Mouse (Mus musculus) NIH3T3 (cell line): ENCODE results near the gene AI467606.
A peak's percentile ranks its signal among the peaks of the same experiment; 100 is the strongest.
"Not testable (repeated sequence)": the region's sequence is repeated elsewhere in the genome, so short reads cannot be mapped to it uniquely, and the experiment has no call there.

Source experiments
- DNase-seq: peaks from one replicate; pipeline ENCODE4 v3.0.0-alpha.2; 2012; ENCODE audit warnings: low read depth

AI467606 gene

DNA sequence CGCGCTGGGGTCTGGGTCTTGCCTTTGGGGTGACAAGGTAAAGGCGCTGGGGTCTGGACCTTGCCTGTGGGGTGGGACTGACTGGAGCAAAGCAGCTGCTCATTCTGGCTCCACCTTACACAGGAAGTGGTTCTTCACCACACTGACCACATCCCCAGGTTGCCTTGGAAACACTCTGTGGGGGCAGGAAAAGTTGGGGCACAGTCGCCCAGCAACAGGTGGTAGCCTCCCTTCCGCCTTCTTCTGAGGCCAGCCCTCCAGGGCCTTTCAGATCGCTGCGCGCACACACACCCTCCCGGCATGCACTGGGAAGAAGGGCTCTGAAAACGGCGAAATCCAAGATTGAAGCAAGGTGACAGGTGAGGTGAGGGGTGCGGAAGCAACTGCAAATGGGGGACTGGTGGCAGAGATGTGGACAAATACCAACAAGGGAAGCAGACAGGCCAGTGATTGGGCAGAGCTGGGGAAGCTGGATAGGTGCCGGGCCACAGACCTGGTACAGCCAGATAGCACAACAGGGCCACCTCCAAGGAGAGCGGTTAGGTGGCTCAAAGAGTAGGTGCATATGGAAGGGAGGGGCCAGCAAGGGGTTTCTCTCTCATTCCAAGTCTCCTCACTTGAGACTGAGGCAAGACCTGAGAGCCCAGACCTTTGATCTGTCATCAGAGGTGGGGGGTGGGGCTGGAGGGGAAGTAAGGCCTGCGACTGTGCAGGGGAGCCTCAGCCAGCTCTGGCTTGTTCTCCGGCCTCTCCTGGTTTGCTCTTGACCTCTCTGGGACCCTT, at the start of gene AI467606:
TSS of gene AI467606 (plus strand) at position 246 of the 783 bp plus-strand sequence.
- no peak for DNase-seq

DNA sequence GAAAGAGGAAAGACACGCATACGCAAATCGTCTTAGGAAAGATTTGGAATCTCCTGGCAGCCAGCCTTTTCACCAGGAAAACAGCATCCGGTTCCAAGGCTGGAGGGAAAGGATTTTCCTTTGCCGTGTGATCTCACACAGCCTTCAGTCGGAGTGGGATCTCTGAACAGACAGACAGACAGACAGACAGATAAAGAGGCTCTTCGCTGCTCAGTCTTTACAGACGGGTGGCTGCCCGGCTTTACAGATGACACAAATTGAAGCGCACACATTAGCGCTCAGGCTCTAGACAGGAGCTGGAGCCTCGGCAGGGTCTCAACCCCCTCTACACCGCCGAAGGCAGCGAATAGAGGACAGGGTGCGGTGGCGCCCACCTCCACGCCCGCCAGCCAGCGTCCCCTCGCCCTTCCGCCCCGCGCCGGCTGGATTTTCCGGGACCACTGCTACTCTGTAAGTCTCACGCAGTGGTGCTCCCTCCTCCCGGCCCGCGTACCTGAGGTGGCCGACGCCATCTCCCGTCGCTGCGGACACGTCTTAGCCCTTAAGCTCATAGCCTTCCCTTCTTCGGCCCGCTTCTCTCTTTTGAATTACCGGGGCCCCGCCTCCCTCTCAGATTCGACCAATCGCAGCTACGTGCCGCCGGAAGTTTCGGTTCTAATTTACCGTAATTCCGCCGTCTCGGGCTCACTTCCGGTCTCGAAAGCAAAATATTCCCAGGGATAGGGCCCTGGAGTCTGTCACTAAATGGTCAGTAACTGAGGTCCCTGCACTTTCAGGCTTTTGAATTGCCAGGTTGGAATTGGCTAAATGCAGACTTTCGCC, 49.1 kb upstream of the AI467606 start, which contains the start of gene Kif22:
TSS of gene Kif22 (minus strand) at position 621 of the 822 bp plus-strand sequence.
- peak; percentile 91 for DNase-seq

DNA sequence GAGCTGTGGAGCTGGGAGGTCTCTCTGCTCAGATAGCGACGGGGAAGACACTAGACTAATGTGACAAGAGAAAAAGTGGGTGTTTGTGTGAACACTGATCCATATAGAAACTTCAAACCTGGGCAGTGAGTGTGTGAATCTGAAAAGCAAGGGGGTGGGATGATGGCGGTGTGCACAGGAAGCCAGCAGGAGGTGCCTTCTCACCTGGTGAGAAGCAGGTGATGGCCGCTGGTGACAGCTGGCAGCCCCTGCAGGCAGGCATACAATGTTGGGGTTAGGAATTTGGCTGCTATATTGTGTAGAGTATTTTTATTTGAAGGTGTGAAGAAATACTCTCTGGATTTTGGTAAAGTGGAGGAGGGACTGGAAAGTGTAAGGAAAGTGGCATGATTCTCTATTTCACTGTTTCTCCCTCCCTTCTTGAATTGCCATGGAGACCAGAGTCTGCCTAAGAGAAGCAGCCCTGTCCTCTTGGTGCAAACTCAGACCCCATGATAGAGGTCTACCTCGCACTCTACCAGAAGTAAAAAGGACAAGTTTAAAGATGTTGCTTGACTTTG, 36.1 kb upstream of the AI467606 start:
- no peak for DNase-seq

DNA sequence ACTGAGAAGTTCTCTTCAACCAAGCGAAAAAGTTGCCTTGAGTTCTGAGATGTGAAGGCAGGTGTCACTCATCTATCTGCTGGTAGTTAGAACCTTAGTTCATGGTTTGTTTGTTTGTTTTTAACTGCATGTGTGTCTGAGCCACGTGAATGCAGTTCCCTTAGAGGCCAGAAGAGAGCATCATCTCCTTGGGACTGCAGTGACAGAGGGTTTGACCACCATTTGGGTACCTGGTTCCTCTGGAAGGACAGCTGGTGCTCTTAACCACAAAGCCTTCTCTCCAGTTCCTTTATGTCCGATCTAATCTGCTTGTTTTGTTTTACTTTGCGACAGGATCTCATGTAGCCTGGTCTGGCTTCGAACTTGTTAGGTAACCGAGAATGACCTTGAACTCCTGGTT, 25.6 kb upstream of the AI467606 start:
- DNase-seq, result no peak

DNA sequence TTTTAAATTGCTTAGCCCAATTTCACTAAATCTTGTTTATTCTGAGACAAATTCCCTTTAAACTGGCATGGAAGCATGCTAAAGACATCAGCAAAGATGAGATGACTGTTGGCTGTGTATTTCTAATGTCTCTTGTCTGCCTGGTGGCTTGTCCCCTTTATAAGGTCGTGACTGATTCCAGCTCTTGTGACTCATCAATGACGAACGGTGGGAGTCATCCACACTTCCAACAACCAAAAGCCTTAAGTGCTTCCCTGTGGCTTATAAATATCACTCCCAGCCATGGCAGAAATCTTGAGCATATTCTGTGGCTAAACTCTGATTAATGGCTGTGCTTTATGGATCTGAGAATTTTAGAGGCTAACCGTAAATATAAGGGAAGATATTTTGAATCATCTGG, 24.8 kb upstream of the AI467606 start:
- DNase-seq, result peak; percentile 30

DNA sequence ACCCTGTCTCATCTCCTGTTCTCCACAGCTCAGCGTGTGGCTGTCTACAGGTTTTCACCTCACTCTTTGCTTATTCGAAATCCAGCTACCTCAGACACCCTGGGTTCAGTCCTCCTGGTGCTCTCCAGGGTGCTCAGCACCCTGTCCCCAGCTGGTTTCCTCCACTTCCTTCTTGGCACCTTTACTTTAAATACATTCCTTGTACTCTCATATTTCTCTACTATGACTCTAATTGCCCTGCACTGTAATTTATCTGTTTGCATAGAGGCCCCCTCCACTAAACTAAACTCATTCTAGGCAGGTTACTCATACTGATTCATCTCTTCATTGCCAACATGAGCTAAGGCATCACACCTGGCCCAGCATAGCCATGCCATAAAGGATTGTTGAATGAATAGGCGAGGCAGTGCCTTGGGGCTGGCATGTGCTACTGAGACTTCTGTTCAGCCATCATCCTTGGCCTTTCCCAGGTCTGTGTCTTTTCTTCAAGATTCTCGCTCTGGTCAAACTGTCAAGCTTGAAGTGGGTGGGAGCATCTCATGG, 20.2 kb upstream of the AI467606 start:
- no peak for DNase-seq

DNA sequence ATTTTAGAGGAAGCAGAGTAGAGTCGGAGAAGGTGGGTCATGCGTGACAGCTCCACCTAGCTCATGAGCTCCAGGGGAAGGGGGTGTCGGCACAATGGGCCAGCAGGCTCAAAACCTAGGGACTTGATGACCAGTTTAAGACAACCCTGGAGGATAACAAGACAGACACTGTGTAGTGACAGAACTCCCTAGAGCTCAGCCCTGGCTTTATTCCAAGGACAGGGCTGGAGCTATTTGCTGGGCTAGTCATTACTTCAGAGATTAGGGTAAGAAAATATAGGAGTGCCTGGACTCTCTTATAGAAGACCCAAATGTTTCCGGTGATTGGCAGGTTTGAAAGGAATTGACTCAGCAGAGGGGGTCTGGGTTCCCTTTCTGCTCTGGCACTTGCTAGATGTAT, 17.9 kb upstream of the AI467606 start:
- no peak for DNase-seq

DNA sequence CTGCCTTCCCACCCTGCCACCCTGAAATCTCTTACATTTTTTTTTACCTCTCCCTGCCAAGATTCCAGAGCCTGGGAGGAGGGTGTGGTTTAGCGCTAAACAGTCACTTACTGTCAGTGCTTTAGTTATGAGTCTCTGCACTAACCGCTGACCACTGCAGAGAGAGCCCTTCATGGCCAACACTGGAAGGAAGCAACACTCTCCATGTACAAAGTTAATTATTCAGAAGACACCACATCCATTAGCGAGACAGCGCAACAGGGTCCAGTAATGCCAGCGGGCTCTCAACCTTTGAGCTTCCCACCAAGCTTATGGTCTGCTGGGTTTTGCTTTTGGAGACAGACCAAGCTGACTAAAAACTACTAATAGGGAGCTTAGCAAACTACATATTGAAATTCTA, 15.0 kb upstream of the AI467606 start:
- DNase-seq, result peak; percentile 68

DNA sequence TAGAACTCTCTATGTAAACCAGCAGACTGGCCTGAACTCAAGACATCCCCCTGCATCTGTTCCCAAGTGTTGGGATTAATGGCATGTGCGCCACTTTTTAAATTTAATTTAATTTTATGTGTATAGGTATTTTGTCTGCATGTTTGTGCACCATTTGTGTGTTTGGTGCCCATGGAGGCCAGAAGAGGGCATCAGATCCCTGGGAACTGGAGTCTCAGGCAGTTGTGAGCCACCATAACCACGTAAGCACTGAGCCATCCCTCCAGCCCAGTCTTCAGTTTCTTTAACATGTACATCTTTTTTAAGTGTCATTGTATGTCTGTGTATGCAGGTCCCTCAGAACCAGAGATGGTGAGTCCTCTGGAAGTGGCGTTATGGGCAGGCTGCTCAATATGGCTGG, 13.5 kb upstream of the AI467606 start:
- DNase-seq, result no peak

DNA sequence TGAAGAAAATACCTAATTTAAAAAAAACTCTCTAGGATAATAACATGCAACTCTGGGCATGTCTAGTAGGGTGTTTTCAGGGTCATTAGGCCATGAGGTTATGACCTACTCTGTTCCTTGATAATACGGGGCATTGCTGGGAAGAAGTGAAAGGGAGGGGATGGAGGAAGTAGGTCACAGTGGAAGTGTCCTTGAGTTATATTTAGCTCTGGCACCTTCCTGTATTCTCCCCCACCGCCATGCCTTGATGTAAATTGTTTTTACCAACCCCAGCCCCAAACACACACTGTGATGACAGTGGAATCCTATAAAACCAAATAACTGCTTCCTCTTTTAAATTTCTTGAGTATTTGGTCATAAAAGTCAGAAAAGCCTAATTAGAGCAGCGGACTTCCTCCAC, 11.1 kb upstream of the AI467606 start:
- no peak for DNase-seq

DNA sequence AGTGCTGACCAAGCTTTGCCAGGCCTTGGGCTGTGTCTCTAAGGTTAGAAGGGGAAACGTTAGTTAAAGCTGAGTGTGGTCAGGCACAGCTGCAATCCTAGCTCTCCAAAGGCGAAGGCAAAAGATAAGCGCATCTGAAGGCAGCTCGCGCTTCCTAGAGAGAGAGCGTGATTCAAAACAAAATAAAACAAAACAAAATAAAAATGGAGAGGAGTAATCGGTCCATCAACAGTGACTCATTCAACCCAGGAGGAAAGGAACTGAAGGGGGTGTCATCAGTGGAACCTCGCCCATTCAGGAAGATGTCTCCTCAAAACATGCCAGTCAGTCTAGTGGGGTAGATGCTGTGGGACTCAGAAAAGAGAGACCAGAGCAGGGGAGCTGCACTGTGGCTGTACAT, 8.9 kb upstream of the AI467606 start:
- DNase-seq, result no peak

DNA sequence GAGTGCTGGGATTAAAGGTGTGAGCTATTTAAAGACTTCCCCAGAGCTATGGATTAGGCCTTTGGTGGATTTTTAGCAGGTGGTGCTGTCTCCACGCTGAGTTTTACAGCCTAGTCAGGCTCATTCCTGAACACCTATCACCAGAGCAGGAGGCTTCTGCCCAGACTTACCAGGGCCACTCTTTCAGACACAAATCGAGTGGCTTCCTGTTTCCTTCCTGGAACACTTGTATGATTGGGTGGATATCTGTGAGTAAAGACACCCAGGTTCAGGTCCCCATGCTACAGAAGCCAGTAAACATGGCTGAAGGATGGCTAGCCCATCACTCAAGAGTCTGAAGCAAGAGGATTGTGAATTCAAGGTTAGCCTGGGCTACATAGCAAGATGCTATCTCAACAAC, 8.2 kb upstream of the AI467606 start:
- no peak for DNase-seq

DNA sequence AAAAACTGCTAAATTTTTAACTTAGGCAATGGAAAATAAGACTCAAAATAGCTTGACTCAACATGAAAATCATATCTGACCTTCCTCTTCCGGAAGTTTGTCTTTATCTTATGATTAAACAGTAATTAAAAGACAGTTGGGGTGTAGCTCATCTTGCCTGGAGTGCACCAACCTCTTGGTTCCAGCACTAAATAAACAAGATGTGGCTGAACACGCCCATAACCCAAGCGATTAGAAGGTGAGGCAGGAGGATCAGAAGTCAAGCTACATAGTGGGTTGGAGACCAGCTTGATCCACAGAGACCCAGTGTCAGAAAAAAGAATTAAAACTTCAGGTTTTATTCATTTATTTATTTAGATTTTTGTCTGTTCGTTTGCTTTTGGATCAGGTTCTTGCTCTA, 7.5 kb upstream of the AI467606 start:
- no peak for DNase-seq

DNA sequence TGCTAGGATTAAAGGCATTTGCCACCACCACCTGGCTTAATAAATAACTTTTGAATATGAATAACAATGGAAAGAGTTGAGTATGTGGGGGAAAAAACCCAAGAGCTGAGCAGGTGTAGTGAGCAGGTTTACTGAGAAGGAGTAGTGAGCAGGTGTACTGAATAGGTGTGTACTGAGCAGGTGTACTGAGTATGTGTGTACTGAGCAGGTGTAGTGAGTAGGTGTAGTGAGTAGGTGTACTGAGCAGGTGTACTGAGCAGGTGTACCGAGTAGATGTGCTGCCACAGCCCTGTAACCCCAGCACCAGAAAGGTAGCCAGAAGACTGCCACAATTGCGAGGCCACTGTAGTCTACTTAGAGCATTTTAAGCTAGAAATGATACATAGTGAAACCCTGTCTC, 6.4 kb upstream of the AI467606 start:
- DNase-seq, result no peak

DNA sequence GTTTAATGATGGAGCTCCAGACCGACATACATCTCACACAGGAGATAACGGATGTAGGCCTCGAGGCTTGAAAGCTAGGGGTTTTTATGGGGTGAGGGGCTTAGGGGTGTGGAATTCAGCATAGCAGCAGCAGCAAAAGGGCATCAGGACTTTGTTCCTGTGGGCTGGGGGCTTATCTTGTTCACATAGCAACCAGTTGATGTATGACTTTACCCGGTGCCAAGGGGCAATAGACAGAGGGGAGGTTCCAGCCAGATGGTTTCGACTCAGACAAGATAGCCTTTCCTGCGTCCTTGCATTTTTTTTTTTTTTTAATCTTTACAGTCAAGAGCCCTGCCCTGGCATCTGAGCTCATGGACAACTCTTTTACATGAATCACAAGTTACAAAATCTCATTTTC, 5.4 kb upstream of the AI467606 start:
- not testable (repeated sequence) for DNase-seq

DNA sequence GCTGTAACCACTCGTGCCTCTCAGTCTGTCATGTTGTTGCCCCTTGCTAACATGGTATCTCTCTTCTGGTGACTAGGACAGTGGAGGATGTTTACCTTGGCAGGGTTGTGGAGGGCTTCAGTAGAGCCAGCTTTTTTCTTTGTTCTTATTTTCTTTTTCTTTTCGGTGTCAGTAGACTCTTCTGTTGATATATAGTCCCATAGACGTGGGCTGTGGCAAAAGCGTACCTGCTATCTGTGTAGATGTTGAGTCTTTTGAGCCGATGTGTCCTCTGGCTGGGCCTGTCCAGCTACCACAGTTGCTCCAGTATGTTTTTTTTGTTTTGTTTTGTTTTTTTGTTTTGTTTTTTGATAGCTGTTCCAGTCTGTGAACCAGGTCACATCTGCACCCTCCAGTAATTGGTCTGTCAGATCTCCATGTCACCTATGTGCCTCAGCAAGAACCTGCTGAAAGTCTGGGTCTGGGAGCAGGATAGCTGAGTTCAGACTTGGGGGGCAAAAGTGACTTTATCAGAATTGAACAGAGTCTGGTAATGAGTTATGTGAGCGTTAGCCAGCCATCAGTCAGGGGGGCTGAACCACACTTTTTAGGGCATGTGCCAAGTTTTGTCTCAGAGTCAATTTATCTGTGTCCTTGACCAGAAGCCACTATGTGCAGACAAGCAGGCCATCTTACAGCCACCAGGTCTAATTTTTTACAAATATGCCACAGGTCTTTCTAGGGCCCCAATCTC, 3.7 kb upstream of the AI467606 start, which contains the start of gene Zg16:
TSS of gene Zg16 (minus strand) at position 51 of the 733 bp plus-strand sequence.
- DNase-seq, result not testable (repeated sequence)

DNA sequence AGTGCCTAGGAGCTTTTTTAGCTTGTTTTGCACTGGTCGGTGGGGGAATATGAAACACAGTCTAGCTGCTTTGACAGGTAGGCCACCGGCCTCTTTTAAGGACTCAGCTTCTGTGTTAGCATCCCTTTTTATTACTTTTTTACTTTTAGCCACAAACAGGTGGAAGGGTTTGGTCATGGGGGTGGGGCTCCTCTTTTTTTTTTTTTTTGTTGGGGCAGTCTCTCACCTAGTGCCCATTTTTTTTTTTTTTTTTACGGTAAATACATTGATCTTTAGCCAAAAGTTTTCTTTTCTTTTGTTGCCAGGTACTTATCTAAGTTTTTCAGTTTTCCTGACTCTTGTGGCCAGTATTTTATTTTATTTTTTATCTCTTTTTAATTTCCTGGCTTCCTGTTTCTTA, 3.1 kb upstream of the AI467606 start:
- no peak for DNase-seq

DNA sequence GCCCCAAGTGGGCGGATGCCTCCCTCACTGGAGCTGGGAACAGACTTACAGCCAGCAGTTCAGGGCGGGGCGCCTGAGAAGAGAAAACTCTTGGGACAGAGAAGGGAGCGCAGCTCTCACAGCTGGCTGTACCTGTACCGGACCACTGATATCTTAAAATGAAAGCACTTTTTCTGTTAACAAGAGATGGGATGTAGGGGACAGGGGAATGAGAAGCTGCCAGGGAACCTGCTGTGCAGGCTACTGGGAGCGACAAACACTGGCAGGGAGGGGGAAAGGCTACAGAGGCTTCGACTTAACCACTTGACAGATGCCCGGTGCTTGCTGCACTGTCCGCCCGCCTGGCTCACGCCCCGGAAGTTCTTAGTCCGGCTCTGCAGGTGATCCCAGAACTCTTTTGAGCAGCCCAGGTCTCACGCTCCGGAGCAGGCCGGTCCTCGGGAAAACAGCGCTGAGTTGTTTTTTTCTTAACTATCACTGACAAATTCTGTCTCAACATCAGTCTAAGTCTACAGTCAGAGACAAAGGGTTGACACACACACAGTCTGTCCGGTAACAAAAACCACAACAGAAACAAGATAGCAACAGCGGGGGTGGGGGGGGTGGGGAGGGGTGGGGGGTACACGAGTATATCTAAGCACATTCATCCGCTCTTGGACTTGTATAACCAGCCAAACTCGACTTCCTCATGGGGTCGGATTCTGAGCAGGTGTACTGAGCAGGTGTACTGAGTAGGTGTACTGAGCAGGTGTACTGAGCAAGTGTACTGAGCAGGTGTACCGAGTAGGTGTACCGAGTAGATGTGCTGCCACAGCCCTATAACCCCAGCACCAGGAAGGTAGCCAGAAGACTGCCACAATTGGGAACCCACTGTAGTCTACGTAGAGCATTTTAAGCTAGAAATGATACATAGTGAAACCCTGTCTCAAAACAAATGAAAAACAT, 2.0 kb upstream of the AI467606 start:
- no peak for DNase-seq

DNA sequence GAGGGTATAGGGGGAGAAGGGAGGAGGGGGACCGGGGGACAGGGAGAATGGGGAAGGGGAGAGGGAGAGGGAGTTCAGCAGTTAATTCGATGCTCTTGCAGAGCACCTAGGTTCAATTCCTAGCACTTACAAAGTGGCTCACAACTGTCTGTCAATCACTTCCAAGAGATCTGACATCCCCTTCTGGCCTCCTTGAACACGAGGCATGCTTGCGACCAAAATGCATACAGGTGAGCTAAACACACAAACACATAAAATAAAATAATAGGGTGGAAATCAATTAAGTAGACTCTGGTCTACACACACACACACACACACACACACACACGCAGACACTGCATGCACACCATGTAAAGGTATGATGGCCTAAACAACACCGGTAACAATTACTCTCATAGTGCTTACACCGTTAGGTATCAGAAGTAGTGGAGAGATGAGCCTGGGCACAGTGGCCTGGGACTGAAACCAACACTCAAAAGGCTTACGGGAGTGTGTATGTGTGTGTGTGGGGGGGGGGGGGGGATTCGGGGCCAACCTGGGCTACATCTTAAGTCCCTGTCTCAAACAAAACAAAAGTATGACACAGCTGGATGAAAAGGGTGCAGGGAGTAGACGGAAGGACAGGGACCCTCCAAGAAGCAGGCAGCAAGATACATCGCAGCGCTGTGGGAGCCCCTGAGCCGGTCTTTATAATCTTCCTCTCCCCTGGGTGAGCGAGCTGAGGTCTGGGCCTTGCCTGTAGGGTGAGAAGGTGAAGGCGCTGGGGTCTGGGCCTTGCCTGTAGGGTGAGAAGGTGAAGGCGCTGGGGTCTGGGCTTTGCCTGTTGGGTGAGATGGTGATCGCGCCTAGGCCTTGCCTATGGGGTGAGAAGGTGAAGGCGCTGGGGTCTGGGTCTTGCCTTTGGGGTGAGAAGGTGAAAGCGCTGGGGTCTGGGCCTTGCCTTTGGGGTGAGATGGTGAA, 725 bp upstream of the AI467606 start:
- no peak for DNase-seq

DNA sequence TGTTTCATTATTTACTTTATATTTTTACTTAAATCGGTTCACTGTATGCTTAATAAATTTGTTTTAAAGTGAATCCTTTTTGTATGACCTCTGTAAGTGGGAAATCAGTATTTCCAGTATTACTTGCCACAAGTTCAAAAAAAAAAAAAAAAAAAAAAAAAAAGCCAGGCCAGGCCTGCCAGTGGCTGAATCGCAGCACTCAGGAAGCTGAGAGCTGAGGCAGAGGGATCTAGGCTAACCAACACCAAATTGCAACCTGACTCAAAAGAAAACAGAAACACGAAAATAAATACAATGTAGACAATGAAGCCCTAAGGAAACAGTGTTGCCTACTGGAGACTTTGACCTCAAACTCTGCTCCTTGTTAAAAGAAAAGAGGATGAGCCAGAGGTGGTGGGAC, 2.8 kb downstream of the AI467606 start:
- DNase-seq, result no peak
